18 mouse cellular contexts compared by ENCODE assay signal in genomic region chr2:113303240-113303538, GRCm38 (mm10). TPM values are rescaled to one million over a fixed set of nuclear protein-coding genes. Genes with fewer than 3 reads are reported as not detected.
DNase-seq lines count a peak whose midpoint lies in the region; ATAC-seq and TF ChIP-seq lines count a peak whose summit lies in the region.
"Had no signal": no experiment of that assay in that cellular context is flagged by ENCODE, and none has a peak within 500 bp of the region (broad histone marks: within the 10 kb centered on the region; RNA-seq: fewer than 3 reads in every experiment).

No protein-coding gene starts in this region.

- H3K4me3 ChIP-seq in kidney, embryonic 16.5 days (ENCODE audit: low read length), result no peak overlapping the region
- no peak overlapping the region for H3K4me3 ChIP-seq in MEL (ENCODE audit: control insufficient read depth in 1 of 2, insufficient read depth in 1 of 2, low read depth in 2 of 2, low read length in 2 of 2)
- no peak overlapping the region for H3K4me3 ChIP-seq in forebrain, embryonic 15.5 days
- H3K4me3 ChIP-seq in midbrain, embryonic 16.5 days (ENCODE audit: low read depth, low read length), result no peak overlapping the region
- H3K4me3 ChIP-seq: heart, adult 2 months; megakaryocyte, embryonic 14.5 days; stomach, embryonic 15.5 days had no signal

- H3K27me3 ChIP-seq in kidney, embryonic 16.5 days (ENCODE audit: insufficient read depth, low read length), result no peaks in the 10 kb centered on the region
- no peaks in the 10 kb centered on the region for H3K27me3 ChIP-seq in MEL (ENCODE audit: control insufficient read depth in 1 of 2, insufficient read depth in 2 of 2, low read length in 2 of 2)
- H3K27me3 ChIP-seq in forebrain, embryonic 15.5 days, result no peaks in the 10 kb centered on the region
- H3K27me3 ChIP-seq in midbrain, embryonic 16.5 days (ENCODE audit: control insufficient read depth, insufficient read depth, low read depth, low read length), result no peaks in the 10 kb centered on the region
- H3K27me3 ChIP-seq: megakaryocyte, embryonic 14.5 days; stomach, embryonic 15.5 days had no signal

- peaks cover 3% of the 10 kb centered on the region; the same call in 1 of the 2 replicates for H3K4me1 ChIP-seq in kidney, embryonic 16.5 days (ENCODE audit: insufficient read depth, low read length)
- H3K4me1 ChIP-seq in MEL (ENCODE audit: control insufficient read depth in 1 of 2, insufficient read depth in 2 of 2, low read length in 2 of 2), result no peaks in the 10 kb centered on the region
- no peaks in the 10 kb centered on the region for H3K4me1 ChIP-seq in forebrain, embryonic 15.5 days
- H3K4me1 ChIP-seq in midbrain, embryonic 16.5 days (ENCODE audit: control insufficient read depth, insufficient read depth, low read length), result peaks cover 5% of the 10 kb centered on the region; the same call in 1 of the 2 replicates
- H3K4me1 ChIP-seq: megakaryocyte, embryonic 14.5 days; stomach, embryonic 15.5 days had no signal

- no peak for TF ChIP-seq POLR2A in MEL (IDR thresholded peaks at IDR 0.05; ENCODE audit: control insufficient read depth in 1 of 2, insufficient read depth in 1 of 2, low read depth in 1 of 2, low read length in 2 of 2, poor library complexity in 1 of 2)

- H3K79me2 ChIP-seq in MEL (ENCODE audit: control insufficient read depth, insufficient read depth, low read length, poor library complexity), result no peaks in the 10 kb centered on the region

- peak; percentile 54; the same call in 1 of the 2 replicates for ATAC-seq in kidney, embryonic 16.5 days (ENCODE audit: low FRiP score, low TSS enrichment)
- peak; percentile 54 for ATAC-seq in forebrain, embryonic 15.5 days (replicated peaks)
- peak; percentile 76 for ATAC-seq in midbrain, embryonic 16.5 days
- no peak for ATAC-seq in activated CD4-positive, CD25-positive, alpha-beta regulatory T cell, adult 4 months

- H3K9ac ChIP-seq in kidney, embryonic 16.5 days (replicated peaks; ENCODE audit: low read length), result no peak overlapping the region
- H3K9ac ChIP-seq in MEL (ENCODE audit: control insufficient read depth, low read depth, low read length, poor library complexity, severe bottlenecking), result no peak overlapping the region
- H3K9ac ChIP-seq in forebrain, embryonic 15.5 days (replicated peaks), result no peak overlapping the region
- no peak overlapping the region for H3K9ac ChIP-seq in midbrain, embryonic 16.5 days (ENCODE audit: low read depth, low read length)
- H3K9ac ChIP-seq: stomach, embryonic 15.5 days had no signal

- H3K4me2 ChIP-seq in kidney, embryonic 16.5 days (replicated peaks; ENCODE audit: low read depth, low read length), result no peak overlapping the region
- H3K4me2 ChIP-seq in forebrain, embryonic 15.5 days (replicated peaks), result no peak overlapping the region
- no peak overlapping the region for H3K4me2 ChIP-seq in midbrain, embryonic 16.5 days (ENCODE audit: low read length)
- H3K4me2 ChIP-seq: stomach, embryonic 15.5 days had no signal

- TF ChIP-seq RAD21 in MEL (IDR thresholded peaks at IDR 0.05; ENCODE audit: low read depth, low read length), result no peak

- TF ChIP-seq CTCF in MEL (IDR thresholded peaks at IDR 0.05 in 2 of 3, conservative IDR thresholded peaks at IDR 0.05 in 1 of 3; ENCODE audit: control insufficient read depth in 1 of 3, insufficient read depth in 1 of 3, low read depth in 2 of 3, low read length in 3 of 3, poor library complexity in 1 of 3, severe bottlenecking in 1 of 3), result no peak

- H3K36me3 ChIP-seq in kidney, embryonic 16.5 days (ENCODE audit: insufficient read depth, low read length), result no peaks in the 10 kb centered on the region
- H3K36me3 ChIP-seq in MEL (ENCODE audit: control insufficient read depth in 1 of 2, insufficient read depth in 2 of 2, low read length in 2 of 2), result no peaks in the 10 kb centered on the region; a peak in 1 of 4 replicates
- H3K36me3 ChIP-seq in forebrain, embryonic 15.5 days, result no peaks in the 10 kb centered on the region
- no peaks in the 10 kb centered on the region for H3K36me3 ChIP-seq in midbrain, embryonic 16.5 days (ENCODE audit: control insufficient read depth, insufficient read depth, low read length)
- H3K36me3 ChIP-seq: stomach, embryonic 15.5 days had no signal

- H3K27ac ChIP-seq in kidney, embryonic 16.5 days (ENCODE audit: low read length), result no peak overlapping the region
- no peak overlapping the region for H3K27ac ChIP-seq in MEL (ENCODE audit: control insufficient read depth, low read depth, low read length)
- no peak overlapping the region for H3K27ac ChIP-seq in forebrain, embryonic 15.5 days (replicated peaks)
- H3K27ac ChIP-seq in midbrain, embryonic 16.5 days (ENCODE audit: low read length), result no peak overlapping the region
- H3K27ac ChIP-seq: heart, adult 2 months; stomach, embryonic 15.5 days had no signal

- no peak for TF ChIP-seq EP300 in MEL (IDR thresholded peaks at IDR 0.05; ENCODE audit: low read depth in 1 of 2, low read length in 2 of 2)

- DNase-seq in kidney, adult 8-10 months, result no peak
- peak; percentile 2 for DNase-seq in MEL (ENCODE audit: low read depth, low spot score)
- DNase-seq in cerebellum, adult 11-12 months, result no peak
- DNase-seq: cerebellum, adult 9-11 months; heart, adult 2 months; right cerebral cortex, postnatal 25 days had no signal

- 65% methylated on average over 4 of the region's 4 CpGs for WGBS in kidney, embryonic 16.5 days
- 67% methylated on average over 4 of the region's 4 CpGs for WGBS in forebrain, embryonic 15.5 days
- 75% methylated on average over 4 of the region's 4 CpGs for WGBS in midbrain, embryonic 16.5 days

- H3K9me3 ChIP-seq in kidney, embryonic 16.5 days (ENCODE audit: low read length), result no peaks in the 10 kb centered on the region
- H3K9me3 ChIP-seq in MEL (replicated peaks; ENCODE audit: insufficient read depth, low read length), result no peaks in the 10 kb centered on the region
- no peaks in the 10 kb centered on the region for H3K9me3 ChIP-seq in forebrain, embryonic 15.5 days
- H3K9me3 ChIP-seq in midbrain, embryonic 16.5 days (replicated peaks; ENCODE audit: control insufficient read depth, low read length, poor library complexity, severe bottlenecking), result no peaks in the 10 kb centered on the region
- H3K9me3 ChIP-seq: megakaryocyte, embryonic 14.5 days; stomach, embryonic 15.5 days had no signal

TF ChIP-seq in MEL, 35 proteins besides CTCF, POLR2A, EP300 and RAD21:
- TF ChIP-seq POLR2AphosphoS5 (IDR thresholded peaks at IDR 0.05; ENCODE audit: borderline replicate concordance, low read depth, low read length) (no peak), ZMIZ1 (IDR thresholded peaks at IDR 0.05; ENCODE audit: low read depth, low read length) (no peak), E2F4 (IDR thresholded peaks at IDR 0.05; ENCODE audit: borderline replicate concordance, low read depth, low read length) (no peak), MYB (IDR thresholded peaks at IDR 0.05; ENCODE audit: low read depth, low read length) (no peak), TBP (IDR thresholded peaks at IDR 0.05; ENCODE audit: low read depth, low read length) (no peak), JUND (IDR thresholded peaks at IDR 0.05; ENCODE audit: low read depth, low read length) (no peak), ETS1 (IDR thresholded peaks at IDR 0.05; ENCODE audit: low read depth, low read length) (no peak), ZKSCAN1 (IDR thresholded peaks at IDR 0.05; ENCODE audit: low read depth, low read length) (no peak), CHD2 (IDR thresholded peaks at IDR 0.05; ENCODE audit: low read length) (no peak), KAT2A (conservative IDR thresholded peaks at IDR 0.05; ENCODE audit: low read depth, low read length) (no peak), MAX (IDR thresholded peaks at IDR 0.05; ENCODE audit: low read length) (no peak)

RNA-seq across cellular contexts. Expression of gene Tmco5b, which starts 17.7 kb away (rescaled TPM):
- polyA plus RNA-seq in kidney, embryonic 16.5 days (2015; fragmentation: Nextera tagmentation; extraction: Ambion mirVana), result not detected in 2 replicates
- total RNA-seq in MEL (2012; rRNA removed), result not detected in 2 replicates
- polyA plus RNA-seq in MEL (2012; ENCODE audit: insufficient read depth in 1 of 2, insufficient read length in 2 of 2, low read depth in 1 of 2, low replicate concordance in 2 of 2, missing spikeins in 1 of 2), result not detected
- polyA plus RNA-seq in forebrain, embryonic 15.5 days (2015; fragmentation: Nextera tagmentation; extraction: Ambion mirVana), result not detected in 2 replicates
- polyA plus RNA-seq in midbrain, embryonic 16.5 days (2015; fragmentation: Nextera tagmentation; extraction: Ambion mirVana), result not detected in 2 replicates
- not detected for polyA plus RNA-seq in activated CD4-positive, CD25-positive, alpha-beta regulatory T cell, adult 4 months (2017; shearing (Covaris generic))
- total RNA-seq: ES-E14; heart, adult 2 months; hematopoietic stem cell, adult 5-6 weeks; layer of hippocampus, adult 18-20 months had no signal
- polyA plus RNA-seq: brain, embryonic 14.5 days; embryonic facial prominence, embryonic 14.5 days; heart, adult 2 months; liver, embryonic 16.5 days; stomach, embryonic 15.5 days had no signal

RNA-seq across cellular contexts. Expression of gene Fmn1, which starts 24.3 kb away (rescaled TPM):
- 7.4 and 11.0 TPM in 2 replicates for polyA plus RNA-seq in kidney, embryonic 16.5 days (2015; fragmentation: Nextera tagmentation; extraction: Ambion mirVana)
- total RNA-seq in MEL (2012; rRNA removed), result not detected in 2 replicates
- polyA plus RNA-seq in MEL (2012; ENCODE audit: insufficient read depth in 1 of 2, insufficient read length in 2 of 2, low read depth in 1 of 2, low replicate concordance in 2 of 2, missing spikeins in 1 of 2), result not detected
- polyA plus RNA-seq in forebrain, embryonic 15.5 days (2015; fragmentation: Nextera tagmentation; extraction: Ambion mirVana), result 0.18 and 0.28 TPM in 2 replicates
- 0.78 and 0.80 TPM in 2 replicates for polyA plus RNA-seq in midbrain, embryonic 16.5 days (2015; fragmentation: Nextera tagmentation; extraction: Ambion mirVana)
- polyA plus RNA-seq in activated CD4-positive, CD25-positive, alpha-beta regulatory T cell, adult 4 months (2017; shearing (Covaris generic)), result under 1 TPM; 0.19 to 0.37 TPM
- total RNA-seq: hematopoietic stem cell, adult 5-6 weeks had no signal
